Mouse (Mus musculus) CH12.LX (cell line): ENCODE data around the gene Tmem131l. TPM values are rescaled to one million over a fixed set of nuclear protein-coding genes. Genes with fewer than 3 reads are reported as not detected.
A peak's percentile ranks its signal among the peaks of the same experiment; 100 is the strongest.

ENCODE experiments used
- DNase-seq: peaks from one replicate; pipeline ENCODE4 v3.0.0-alpha.2; 2013; ENCODE audit errors: extremely low read depth
- H3K27ac ChIP-seq: 2 replicates; pipeline ENCODE4 v1.5.1; 2012; ENCODE audit warnings: low read depth, mild to moderate bottlenecking, control low read depth, moderate library complexity; ENCODE audit not compliant: insufficient read depth
- H3K27me3 ChIP-seq: replicated peaks from 2 replicates; pipeline ENCODE3; 2012; ENCODE audit warnings: inconsistent platforms
- H3K36me3 ChIP-seq, 2 experiments: replicated peaks in 1 of 2; 2 replicates each; pipeline versions ENCODE3 to v1.6.1; 2012; ENCODE audit warnings: inconsistent platforms in 1 of 2, low read length in 1 of 2, mild to moderate bottlenecking in 1 of 2, mixed read lengths in 1 of 2, moderate library complexity in 1 of 2; ENCODE audit not compliant: control insufficient read depth in 1 of 2, insufficient read depth in 1 of 2
- H3K4me1 ChIP-seq, 2 experiments: 2 replicates each; pipeline ENCODE4 v1.6.1; 2012; ENCODE audit warnings: inconsistent platforms in 1 of 2, moderate library complexity in 1 of 2; ENCODE audit not compliant: insufficient read depth in 2 of 2, control insufficient read depth in 1 of 2
- H3K4me2 ChIP-seq: 2 replicates; pipeline ENCODE4 v1.6.1; 2012; ENCODE audit warnings: low read depth, mild to moderate bottlenecking, control low read depth; ENCODE audit not compliant: poor library complexity, insufficient read depth, severe bottlenecking
- H3K4me3 ChIP-seq, 3 experiments: fragments of 150-350 bp in 1 of 3; sonication (generic) in 1 of 3; replicated peaks in 1 of 3; 2 replicates each; pipeline versions ENCODE3 to v1.5.1; 2011 to 2012; ENCODE audit warnings: low read depth in 2 of 3, low read length in 2 of 3, mild to moderate bottlenecking in 2 of 3, moderate library complexity in 2 of 3, control low read depth in 1 of 3, improper control_type of control experiment in 1 of 3, inconsistent platforms in 1 of 3, mixed read lengths in 1 of 3; ENCODE audit not compliant: poor library complexity in 1 of 3
- H3K79me2 ChIP-seq: replicated peaks from 2 replicates; pipeline ENCODE4 v1.6.1; 2012; ENCODE audit warnings: mild to moderate bottlenecking, moderate library complexity; ENCODE audit not compliant: control insufficient read depth, poor library complexity, insufficient read depth, severe bottlenecking; ENCODE audit errors: extremely low read depth
- H3K9ac ChIP-seq: 2 replicates; pipeline ENCODE4 v1.6.1; 2012; ENCODE audit warnings: low read depth, mild to moderate bottlenecking, control low read depth, moderate library complexity; ENCODE audit not compliant: insufficient read depth
- H3K9me3 ChIP-seq: replicated peaks from 2 replicates; pipeline ENCODE3; 2012; ENCODE audit warnings: low read length, inconsistent platforms, mixed read lengths
- BHLHE40 ChIP-seq: IDR thresholded peaks from 2 replicates; pipeline ENCODE4 v1.6.1; 2011; ENCODE audit warnings: mild to moderate bottlenecking, low read depth, low read length, improper control_type of control experiment
- CHD2 ChIP-seq: IDR thresholded peaks from 2 replicates; pipeline ENCODE4 v1.6.1; 2011; ENCODE audit warnings: low read length, improper control_type of control experiment
- CTCF ChIP-seq, 2 experiments: IDR thresholded peaks in 1 of 2; conservative IDR thresholded peaks in 1 of 2; 2 replicates each; pipeline ENCODE4 v1.5.1; 2011 to 2012; ENCODE audit warnings: low read depth in 2 of 2, low read length in 2 of 2, improper control_type of control experiment in 1 of 2, inconsistent platforms in 1 of 2, mild to moderate bottlenecking in 1 of 2, moderate library complexity in 1 of 2
- E2F4 ChIP-seq: IDR thresholded peaks from 2 replicates; pipeline ENCODE4 v1.6.1; 2011; ENCODE audit warnings: low read depth, low read length, improper control_type of control experiment; ENCODE audit not compliant: insufficient replicate concordance
- EP300 ChIP-seq: IDR thresholded peaks from 2 replicates; pipeline ENCODE4 v1.6.1; 2011; ENCODE audit warnings: low read length, improper control_type of control experiment
- ETS1 ChIP-seq: conservative IDR thresholded peaks from 2 replicates; pipeline ENCODE4 v1.6.1; 2012; ENCODE audit warnings: low read depth, mild to moderate bottlenecking, inconsistent platforms, low read length, improper control_type of control experiment, moderate library complexity
- IRF4 ChIP-seq: IDR thresholded peaks from 2 replicates; pipeline ENCODE4 v1.6.1; 2014; ENCODE audit warnings: low read depth, mild to moderate bottlenecking, inconsistent platforms, low read length, improper control_type of control experiment
- JUN ChIP-seq: IDR thresholded peaks from 2 replicates; pipeline ENCODE4 v1.6.1; 2011; ENCODE audit warnings: low read depth, mild to moderate bottlenecking, low read length, improper control_type of control experiment, moderate library complexity; ENCODE audit not compliant: insufficient read depth
- JUND ChIP-seq: conservative IDR thresholded peaks from 2 replicates; pipeline ENCODE4 v1.6.1; 2011; ENCODE audit warnings: low read depth, low read length, improper control_type of control experiment
- KAT2A ChIP-seq: IDR thresholded peaks from 2 replicates; pipeline ENCODE4 v1.6.1; 2012; ENCODE audit warnings: low read length, improper control_type of control experiment, inconsistent platforms; ENCODE audit not compliant: insufficient replicate concordance
- MAFK ChIP-seq: IDR thresholded peaks from 2 replicates; pipeline ENCODE4 v1.6.1; 2011; ENCODE audit warnings: low read length, improper control_type of control experiment; ENCODE audit not compliant: insufficient replicate concordance
- MAZ ChIP-seq: IDR thresholded peaks from 2 replicates; pipeline ENCODE4 v1.6.1; 2012; ENCODE audit warnings: low read depth, mild to moderate bottlenecking, inconsistent platforms, low read length, improper control_type of control experiment, moderate library complexity
- MEF2A ChIP-seq: IDR thresholded peaks from 2 replicates; pipeline ENCODE4 v1.6.1; 2014; ENCODE audit warnings: low read depth, mild to moderate bottlenecking, inconsistent platforms, low read length, improper control_type of control experiment, borderline replicate concordance
- MYC ChIP-seq: IDR thresholded peaks from 2 replicates; pipeline ENCODE4 v1.6.1; 2011; ENCODE audit warnings: low read depth, mild to moderate bottlenecking, improper control_type of control experiment, low read length
- NELFE ChIP-seq: IDR thresholded peaks from 2 replicates; pipeline ENCODE4 v1.6.1; 2011; ENCODE audit warnings: low read depth, low read length, improper control_type of control experiment
- NRF1 ChIP-seq: IDR thresholded peaks from 2 replicates; pipeline ENCODE4 v1.6.1; 2014; ENCODE audit warnings: low read depth, mild to moderate bottlenecking, inconsistent platforms, low read length, improper control_type of control experiment, moderate library complexity
- PAX5 ChIP-seq: IDR thresholded peaks from 2 replicates; pipeline ENCODE4 v1.6.1; 2012; ENCODE audit warnings: low read length, inconsistent platforms, mixed read lengths
- POLR2AphosphoS2 ChIP-seq: IDR thresholded peaks from 2 replicates; pipeline ENCODE4 v1.6.1; 2011; ENCODE audit warnings: low read depth, low read length, improper control_type of control experiment
- SIN3A ChIP-seq: IDR thresholded peaks from 2 replicates; pipeline ENCODE4 v1.6.1; 2012; ENCODE audit warnings: low read length, improper control_type of control experiment, inconsistent platforms
- SMC3 ChIP-seq: IDR thresholded peaks from 2 replicates; pipeline ENCODE4 v1.6.1; 2011; ENCODE audit warnings: low read depth, low read length, improper control_type of control experiment
- TCF12 ChIP-seq: IDR thresholded peaks from 2 replicates; pipeline ENCODE4 v1.6.1; 2014; ENCODE audit warnings: low read depth, mild to moderate bottlenecking, inconsistent platforms, low read length, improper control_type of control experiment
- USF1 ChIP-seq: IDR thresholded peaks from 2 replicates; pipeline ENCODE4 v1.6.1; 2014; ENCODE audit warnings: low read depth, mild to moderate bottlenecking, inconsistent platforms, low read length, improper control_type of control experiment
- USF2 ChIP-seq: conservative IDR thresholded peaks from 2 replicates; pipeline ENCODE4 v1.6.1; 2011; ENCODE audit warnings: low read depth, low read length, improper control_type of control experiment
- ZC3H11A ChIP-seq: IDR thresholded peaks from 2 replicates; pipeline ENCODE4 v1.6.1; 2012; ENCODE audit warnings: low read depth, mild to moderate bottlenecking, inconsistent platforms, low read length, improper control_type of control experiment
- ZKSCAN1 ChIP-seq: IDR thresholded peaks from 2 replicates; pipeline ENCODE4 v1.6.1; 2012; ENCODE audit warnings: low read depth, inconsistent platforms, low read length, improper control_type of control experiment, borderline replicate concordance
- ZNF384 ChIP-seq: IDR thresholded peaks from 2 replicates; pipeline ENCODE4 v1.6.1; 2012; ENCODE audit warnings: low read depth, low read length, improper control_type of control experiment, inconsistent platforms
- dilution Hi-C: fragments of 300-500 bp; cut with MboI; formaldehyde crosslinking; loops from 2 replicates; pipeline ENCODE4 v1.14.3; 2020; ENCODE audit warnings: low sequenced_read_pairs; ENCODE audit not compliant: extremely low pct_unique_long_range_greater_than_20kb, extremely low pct_ligation_motif_present
- in situ Hi-C: fragments of 300-500 bp; cut with MboI; formaldehyde crosslinking; loops from 3 replicates; pipeline ENCODE4 v1.14.3; 2019; ENCODE audit warnings: low sequenced_read_pairs, low pct_ligation_motif_present, low pct_unique_long_range_greater_than_20kb, mixed read lengths
- polyA plus RNA-seq: library from polyadenylated mRNA; unstranded; fragments of >175 nt; gene quantifications from 2 replicates; pipeline ENCODE4 v1.2.1, GENCODE M21; 2012; ENCODE audit warnings: low read depth; ENCODE audit not compliant: insufficient read length
- total RNA-seq, 2 experiments: library from RNA; depleted of rRNA; stranded (reverse); fragments of 300-350 nt in 1 of 2; fragments of >200 nt in 1 of 2; gene quantifications; 2 replicates each; pipeline ENCODE4 v1.2.3; 2012 to 2014

Tmem131l gene
- total and polyA plus RNA-seq, 3 experiments: 32.7 to 89.7 (median 37.1) TPM

DNA sequence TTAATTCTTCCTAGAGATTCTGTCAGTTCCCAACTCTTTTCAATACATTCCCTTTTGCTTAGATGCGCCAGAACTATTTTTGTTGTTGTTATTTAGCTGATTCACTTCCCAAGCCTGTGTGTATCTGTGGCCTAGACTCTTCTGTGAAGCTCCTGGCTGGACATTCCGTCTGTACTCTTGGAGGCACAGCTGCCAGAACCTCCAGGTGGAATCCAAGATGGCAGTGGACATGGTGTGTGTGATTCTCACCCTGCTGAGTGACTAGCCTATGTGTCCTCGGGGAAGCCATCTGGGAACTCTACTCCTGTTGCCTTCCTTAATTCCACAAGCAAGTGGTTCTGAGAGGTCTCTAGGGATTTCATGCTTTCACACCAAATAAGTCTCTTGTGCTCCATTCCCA, 63.8 kb downstream of the Tmem131l start:
- in situ Hi-C loops: no loop called here
- Histone ChIP-seq H3K4me3 (no peak overlapping the region), H3K9me3 (no peaks in the 10 kb centered on the region), H3K9ac (no peak overlapping the region), H3K79me2 (peaks cover 7% of the 10 kb centered on the region; the same call in 1 of the 2 replicates), H3K27me3 (no peaks in the 10 kb centered on the region), H3K4me1 (peaks cover 12 to 97% of the 10 kb centered on the region in 2 experiments), H3K36me3 (peaks cover 0 to 35% of the 10 kb centered on the region in 2 experiments), H3K27ac (no peak overlapping the region), H3K4me2 (no peak overlapping the region)
- no peak for DNase-seq
- dilution Hi-C loops: no loop called here
- TF ChIP-seq ZKSCAN1 (no peak), PAX5 (no peak), JUN (no peak), E2F4 (no peak), SIN3A (no peak), TCF12 (no peak), ZC3H11A (no peak), POLR2AphosphoS2 (no peak), MAZ (no peak)

DNA sequence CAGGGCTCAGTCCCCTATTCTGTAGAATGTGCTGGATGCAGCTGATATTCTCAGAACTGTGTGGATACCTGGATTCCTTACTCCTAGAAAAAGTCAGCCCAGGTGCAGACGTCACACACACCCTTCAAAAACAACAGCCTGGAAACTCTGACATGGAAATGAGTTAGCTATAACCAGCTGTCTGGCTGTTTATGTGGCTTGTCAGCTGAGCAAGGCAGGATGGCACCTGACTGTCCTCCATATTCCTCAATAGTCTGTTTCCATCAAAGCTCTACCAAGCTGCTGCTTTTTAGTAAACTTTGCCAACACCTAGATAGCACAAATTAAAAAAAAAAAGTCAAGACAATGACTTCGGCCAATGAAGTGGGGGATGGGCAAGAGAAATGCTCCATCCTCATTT, 66.6 kb downstream of the Tmem131l start:
- no peak overlapping the region for H3K4me3 ChIP-seq
- dilution Hi-C loops (no loop called here), in situ Hi-C loops (no loop called here)
- DNase-seq: no peak
- H3K27ac ChIP-seq: no peak overlapping the region
- H3K4me1 ChIP-seq: peaks cover 5 to 98% of the 10 kb centered on the region in 2 experiments; a peak in 3 of 4 replicates
- TF ChIP-seq USF1 (no peak), BHLHE40 (peak; percentile 60), ETS1 (peak; percentile 67; the same call in 1 of the 2 replicates)
- no peak overlapping the region for H3K4me2 ChIP-seq
- H3K27me3 ChIP-seq: no peaks in the 10 kb centered on the region
- no peak overlapping the region for H3K9ac ChIP-seq
- H3K36me3 ChIP-seq: peaks cover 0 to 44% of the 10 kb centered on the region in 2 experiments
- no peaks in the 10 kb centered on the region for H3K79me2 ChIP-seq
- H3K9me3 ChIP-seq: no peaks in the 10 kb centered on the region

GRCm38 (mm10) chr3:83970629-83971028, 69.3 kb downstream of the Tmem131l start:
- in situ Hi-C loops: no loop called here
- Histone ChIP-seq H3K4me3 (no peak overlapping the region), H3K4me2 (no peak overlapping the region), H3K27me3 (no peaks in the 10 kb centered on the region), H3K79me2 (no peaks in the 10 kb centered on the region), H3K9ac (no peak overlapping the region), H3K9me3 (no peaks in the 10 kb centered on the region), H3K27ac (no peak overlapping the region), H3K36me3 (peaks cover 5 to 48% of the 10 kb centered on the region in 2 experiments), H3K4me1 (peaks cover 5 to 86% of the 10 kb centered on the region in 2 experiments; a peak in 3 of 4 replicates)
- dilution Hi-C loops: no loop called here
- TF ChIP-seq MAFK (no peak), PAX5 (no peak), MYC (no peak), USF2 (no peak), USF1 (no peak), EP300 (no peak), NRF1 (no peak), NELFE (no peak), JUND (no peak), MEF2A (no peak), KAT2A (no peak), IRF4 (no peak), SMC3 (no peak), CHD2 (no peak), ZNF384 (no peak), CTCF (conservative IDR thresholded peaks at IDR 0.05 in 1 of 2, IDR thresholded peaks at IDR 0.05 in 1 of 2; ENCODE audit: low read depth in 2 of 2, low read length in 2 of 2) (no peak), E2F4 (no peak)
- no peak for DNase-seq
